Mouse (Mus musculus): ENCODE measurements around the gene Phf6.
"Not testable (repeated sequence)": the region's sequence is repeated elsewhere in the genome, so short reads cannot be mapped to it uniquely, and the experiment has no call there.

Phf6 gene

GRCm38 (mm10) chrX:52911587-52912371 lies at the start of gene Phf6:
TSS of gene Phf6 (plus strand) at chrX:52912266.
- peak; percentile 95 for DNase-seq (ENCODE audit: low read depth, low spot score)

DNA sequence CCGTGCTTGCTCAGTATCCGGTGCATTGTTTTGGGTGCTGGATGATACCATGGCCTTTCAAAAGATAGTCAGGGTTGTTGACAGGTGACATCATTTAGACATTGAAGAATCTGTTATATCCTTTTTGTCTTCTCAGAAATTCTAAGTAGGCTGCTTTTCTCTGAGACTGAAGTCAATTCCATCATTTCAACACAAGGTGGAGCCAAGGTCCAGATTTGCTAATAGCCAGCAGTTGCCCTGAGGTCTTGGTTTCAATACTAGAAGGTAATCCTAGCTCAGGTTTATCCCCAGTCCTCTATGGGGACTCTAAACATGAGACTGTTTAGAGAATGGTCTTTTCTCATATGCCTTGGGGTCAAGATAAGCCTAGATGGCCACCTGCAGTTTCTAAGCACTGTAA lies 47.9 kb upstream of the Phf6 start:
- DNase-seq (ENCODE audit: low read depth, low spot score), result peak; percentile 62

DNA sequence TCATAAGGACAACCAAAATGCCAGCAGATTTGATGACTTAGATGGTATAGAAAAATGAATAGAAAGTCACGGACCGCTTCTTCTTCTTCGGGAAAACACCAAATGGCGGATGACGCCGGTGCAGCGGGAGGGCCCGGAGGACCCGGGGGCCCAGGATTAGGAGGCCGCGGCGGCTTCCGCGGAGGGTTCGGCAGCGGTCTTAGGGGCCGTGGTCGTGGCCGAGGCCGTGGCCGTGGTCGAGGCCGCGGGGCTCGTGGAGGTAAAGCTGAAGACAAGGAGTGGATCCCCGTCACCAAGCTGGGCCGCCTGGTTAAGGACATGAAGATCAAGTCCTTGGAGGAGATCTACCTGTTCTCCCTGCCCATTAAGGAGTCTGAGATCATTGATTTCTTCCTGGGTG lies 13.6 kb upstream of the Phf6 start:
- DNase-seq (ENCODE audit: low read depth, low spot score), result not testable (repeated sequence)

GRCm38 (mm10) chrX:52912372-52912728 lies 284 bp downstream of the Phf6 start:
- DNase-seq (ENCODE audit: low read depth, low spot score), result no peak

DNA sequence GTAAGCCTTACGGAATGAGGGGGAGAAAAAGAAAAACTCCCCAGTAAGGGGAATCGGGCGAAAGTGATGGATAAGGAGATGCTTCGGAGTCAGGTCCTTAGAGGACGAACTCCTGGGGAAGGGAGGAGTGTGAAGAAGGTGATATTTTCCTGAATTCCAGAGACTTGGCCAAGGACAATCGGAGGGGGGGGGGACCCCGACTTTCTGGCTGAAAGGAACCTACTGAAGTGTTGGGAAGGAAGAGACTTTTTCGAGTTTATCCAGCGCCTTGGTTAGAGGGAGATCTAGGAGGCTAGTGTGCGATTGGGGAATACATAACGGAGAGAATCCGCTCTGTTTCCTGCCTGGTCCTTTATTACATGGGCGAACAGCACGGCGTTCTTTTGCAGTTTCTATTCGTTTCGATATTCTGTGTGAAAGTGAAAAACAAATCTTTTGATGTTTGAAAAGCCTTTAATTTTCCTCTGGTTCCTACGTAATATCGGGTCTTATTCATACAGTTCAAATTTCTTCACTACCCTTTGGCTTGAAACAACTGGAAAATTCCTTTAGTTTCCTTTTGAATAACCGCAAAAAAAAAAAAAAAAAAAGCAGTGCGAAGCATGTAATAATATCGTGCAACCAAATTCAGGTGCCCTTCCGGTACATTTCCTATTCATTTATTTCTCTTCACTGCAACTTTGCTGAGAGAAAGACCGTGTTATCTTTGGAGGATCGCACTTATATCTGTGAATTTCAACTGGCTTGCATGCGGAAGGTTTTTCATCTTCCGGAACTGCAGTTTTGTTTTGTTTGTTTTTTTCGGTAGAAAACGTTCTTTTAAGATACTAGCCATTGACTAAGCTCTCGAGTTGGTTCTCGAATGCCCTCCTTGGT lies 998 bp downstream of the Phf6 start:
- peak; percentile 59 for DNase-seq (ENCODE audit: low read depth, low spot score)

GRCm38 (mm10) chrX:52913856-52914255 lies 1.8 kb downstream of the Phf6 start:
- peak; percentile 72 for DNase-seq (ENCODE audit: low read depth, low spot score)

DNA sequence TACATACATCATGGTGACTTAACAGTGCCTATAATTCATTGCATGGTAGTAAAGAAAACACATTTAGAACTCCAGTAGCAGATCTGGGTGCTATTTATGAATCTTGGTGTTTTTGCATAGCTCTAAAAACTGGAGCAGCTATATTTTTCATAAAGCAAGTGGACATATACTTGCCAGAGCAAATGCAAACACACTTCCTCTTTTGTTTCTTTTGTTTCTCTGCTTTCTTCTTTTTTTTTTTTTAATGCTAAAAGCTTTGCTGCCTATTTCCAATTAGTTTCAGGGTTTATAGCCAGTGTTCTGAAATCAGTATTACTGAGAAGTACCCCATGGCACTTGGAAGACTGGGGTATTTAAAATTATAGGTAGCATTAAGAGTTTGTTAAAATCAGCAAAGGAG lies 2.6 kb downstream of the Phf6 start:
- no peak for DNase-seq (ENCODE audit: low read depth, low spot score)

DNA sequence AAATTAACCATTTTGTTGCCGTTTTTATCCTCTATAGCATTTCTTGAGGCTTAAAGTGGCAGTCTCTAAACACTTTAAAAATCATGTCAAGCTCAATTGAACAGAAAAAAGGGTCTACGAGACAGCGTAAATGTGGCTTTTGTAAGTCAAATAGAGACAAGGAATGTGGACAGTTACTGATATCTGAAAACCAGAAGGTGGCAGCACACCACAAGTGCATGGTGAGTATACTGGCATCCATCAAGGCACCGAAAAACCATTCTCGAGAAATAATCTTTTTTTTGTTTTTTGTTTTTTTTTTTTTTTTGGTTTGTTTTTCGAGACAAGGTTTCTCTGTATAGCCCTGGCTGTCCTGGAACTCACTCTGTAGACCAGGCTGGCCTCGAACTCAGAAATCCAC lies 4.5 kb downstream of the Phf6 start:
- DNase-seq (ENCODE audit: low read depth, low spot score), result peak; percentile 55

DNA sequence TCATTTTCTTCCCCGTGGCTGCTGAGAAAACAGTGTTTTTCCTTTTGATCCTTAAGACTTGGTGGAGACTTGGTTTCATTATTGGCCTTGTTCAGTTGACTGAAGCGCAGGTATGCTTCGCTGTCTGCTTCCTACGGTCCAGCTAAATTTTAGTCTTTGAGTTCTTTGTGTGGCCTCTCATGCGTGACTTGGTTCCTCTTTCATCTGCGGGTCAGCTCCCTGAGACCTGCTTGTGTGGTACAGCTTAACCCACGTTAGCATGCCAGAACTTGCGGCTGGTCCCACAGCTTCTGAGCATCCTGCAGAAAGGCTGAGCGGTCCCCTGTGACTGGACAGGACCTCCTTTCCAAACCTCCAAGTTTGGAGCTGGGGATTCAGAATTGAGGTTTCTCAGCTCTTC lies 14.7 kb downstream of the Phf6 start:
- no peak for DNase-seq (ENCODE audit: low read depth, low spot score)

- DNase-seq (ENCODE audit: low read depth, low spot score), result peak; percentile 81
These were observed 16.8 kb downstream of the Phf6 start for GRCm38 (mm10) chrX:52928883-52929282.

- no peak for DNase-seq (ENCODE audit: low read depth, low spot score)
These were observed 17.7 kb downstream of the Phf6 start for GRCm38 (mm10) chrX:52929779-52930178.

DNA sequence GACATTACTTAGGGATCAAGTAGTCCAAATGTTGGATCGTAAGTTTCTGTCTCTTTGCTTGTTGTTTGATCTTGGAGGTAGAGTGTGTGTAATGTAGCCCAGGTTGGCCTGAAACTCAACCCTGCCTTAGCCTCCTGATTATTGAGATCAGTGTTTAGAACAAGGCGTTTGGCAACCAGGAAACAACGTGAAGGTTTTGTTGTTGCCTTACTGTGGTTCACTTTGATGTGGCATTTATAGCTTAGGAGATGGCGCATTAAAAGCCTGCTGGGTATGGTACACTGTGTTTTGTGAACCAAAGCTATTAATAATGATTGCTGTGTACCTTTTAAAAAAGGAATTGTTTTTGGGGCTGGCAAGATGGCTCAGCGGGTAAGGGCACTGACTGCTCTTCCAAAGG lies 18.1 kb downstream of the Phf6 start:
- peak; percentile 32 for DNase-seq (ENCODE audit: low read depth, low spot score)

DNA sequence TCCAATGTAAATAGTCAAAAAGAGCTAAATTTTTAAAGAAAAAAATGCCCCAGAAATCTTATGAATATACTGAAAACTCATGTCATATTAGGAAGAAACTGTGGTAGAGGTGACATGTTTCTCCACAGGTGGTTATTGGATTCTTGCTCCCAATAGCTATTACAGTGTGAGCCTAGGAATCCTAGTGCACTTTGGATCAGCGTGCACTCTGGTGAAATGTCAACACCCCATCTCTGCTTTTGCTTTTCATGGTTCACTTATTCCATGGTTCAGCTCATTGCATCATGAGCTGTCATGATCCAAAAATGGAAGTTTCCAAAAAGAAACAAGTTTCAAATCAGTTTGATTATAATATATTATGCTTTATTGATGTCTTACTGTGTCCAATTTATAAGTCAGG lies 20.1 kb downstream of the Phf6 start:
- DNase-seq (ENCODE audit: low read depth, low spot score), result no peak

GRCm38 (mm10) chrX:52934496-52934895 lies 22.4 kb downstream of the Phf6 start:
- DNase-seq (ENCODE audit: low read depth, low spot score), result peak; percentile 8

- DNase-seq (ENCODE audit: low read depth, low spot score), result no peak
These were observed 33.4 kb downstream of the Phf6 start for GRCm38 (mm10) chrX:52945509-52945908.

GRCm38 (mm10) chrX:52949713-52950112 lies 37.6 kb downstream of the Phf6 start:
- DNase-seq (ENCODE audit: low read depth, low spot score), result peak; percentile 61

GRCm38 (mm10) chrX:52956942-52957341 lies 44.9 kb downstream of the Phf6 start:
- no peak for DNase-seq (ENCODE audit: low read depth, low spot score)

DNA sequence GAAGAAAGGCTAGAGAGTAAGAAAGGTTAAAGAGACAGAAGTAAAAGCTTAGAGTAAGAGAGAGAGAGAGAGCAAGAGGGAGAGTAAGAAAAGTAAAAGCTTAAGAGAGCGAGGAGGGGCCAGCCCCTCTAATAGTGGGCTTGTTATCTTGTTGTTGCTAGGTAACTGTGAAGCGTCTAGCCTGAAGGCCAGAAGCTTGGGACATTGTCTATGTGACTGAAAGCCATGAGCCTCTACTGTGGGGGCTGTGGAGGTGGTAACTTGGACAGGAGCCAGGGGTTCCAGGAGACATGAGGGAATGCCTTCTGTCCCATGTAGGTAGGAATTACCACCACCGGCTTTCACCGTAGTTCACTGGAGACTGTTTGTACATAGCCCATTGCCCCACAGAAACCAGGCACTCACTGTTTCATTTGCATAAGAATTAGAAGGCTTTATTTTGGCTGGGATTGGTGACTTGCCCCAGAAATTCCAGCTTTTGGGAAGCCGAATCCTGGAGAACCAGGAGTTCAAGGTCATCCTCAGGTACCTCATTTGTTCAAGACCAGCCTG lies 49.6 kb downstream of the Phf6 start:
- no peak for DNase-seq (ENCODE audit: low read depth, low spot score)

DNA sequence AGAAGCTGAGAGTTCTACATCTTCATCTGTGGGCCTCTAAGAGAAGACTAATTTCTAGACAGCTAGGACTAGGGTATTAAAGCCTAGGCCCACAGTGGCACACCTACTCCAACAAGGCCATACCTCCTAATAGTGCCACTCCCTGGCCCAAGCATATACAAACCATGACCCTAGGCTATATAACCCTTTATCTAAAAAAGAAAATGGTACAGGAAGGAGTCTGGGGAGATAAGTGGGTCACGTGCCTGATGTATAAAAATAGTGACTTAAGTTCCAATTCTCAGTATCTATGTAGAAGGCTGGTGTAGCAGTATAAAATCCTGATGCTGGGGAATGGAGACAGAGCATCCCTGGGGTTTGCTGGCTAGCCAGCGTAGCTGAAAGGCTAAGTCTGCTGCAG lies 53.1 kb downstream of the Phf6 start:
- no peak for DNase-seq (ENCODE audit: low read depth, low spot score)

GRCm38 (mm10) chrX:52971211-52972006 lies 59.3 kb downstream of the Phf6 start:
- no peak for DNase-seq (ENCODE audit: low read depth, low spot score)

DNA sequence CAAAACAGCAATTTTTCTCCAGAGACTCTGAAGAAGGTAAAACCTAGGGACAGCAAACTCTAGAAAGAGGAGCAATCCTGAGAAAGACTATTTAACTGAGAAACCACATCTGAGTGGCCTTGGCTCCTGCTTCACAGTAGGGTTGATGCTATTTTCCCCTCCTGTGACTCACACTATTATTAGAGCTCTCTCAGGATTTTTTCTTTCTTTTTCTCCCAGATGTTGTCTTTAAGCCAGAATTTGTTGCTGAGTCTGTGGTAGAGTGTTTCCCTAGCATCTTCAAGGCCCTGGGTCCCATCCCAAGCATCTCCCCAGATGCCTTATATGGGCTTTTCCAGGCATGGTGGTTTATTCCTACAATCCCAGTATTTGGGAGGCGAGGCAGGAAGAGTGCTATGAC lies 60.1 kb downstream of the Phf6 start:
- DNase-seq (ENCODE audit: low read depth, low spot score), result no peak

GRCm38 (mm10) chrX:52972680-52973079 lies 60.6 kb downstream of the Phf6 start:
- DNase-seq (ENCODE audit: low read depth, low spot score), result no peak

Measured in CD4-positive, CD25-positive, alpha-beta regulatory T cell, adult 2 months (primary cell).